Mouse (Mus musculus): ENCODE data around the gene Snx7.

DNA sequence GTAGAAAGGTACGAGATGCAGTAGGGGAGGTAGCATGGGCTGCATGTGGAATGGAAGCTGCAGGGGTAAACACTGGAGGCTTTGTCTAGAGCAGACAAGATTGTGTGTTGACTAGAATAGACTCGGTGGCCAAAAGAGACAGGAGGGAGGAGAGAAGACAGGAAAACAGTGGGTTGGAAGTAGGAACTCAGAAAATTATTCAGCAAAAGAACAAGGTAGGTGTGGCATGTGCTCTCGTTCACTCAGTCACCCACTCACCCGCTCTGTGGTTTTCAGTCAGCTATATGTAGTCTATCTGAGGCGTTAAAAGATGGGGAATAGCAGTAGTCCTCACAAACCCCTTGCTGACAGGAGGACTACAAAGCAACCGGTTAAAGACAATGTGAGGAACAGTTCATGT lies 63.0 kb downstream of the Snx7 start:
- TF ChIP-seq POLR2A (IDR thresholded peaks at IDR 0.05; ENCODE audit: extremely low read depth, insufficient read depth, low read length), result no peak
- no peak for TF ChIP-seq CTCF (IDR thresholded peaks at IDR 0.05; ENCODE audit: low read depth, low read length)

Measured in liver, adult 2 months (tissue).